Mouse (Mus musculus): ENCODE measurements around the gene Sumo3. TPM values are rescaled to one million over a fixed set of nuclear protein-coding genes. Genes with fewer than 3 reads are reported as not detected.
A peak's percentile ranks its signal among the peaks of the same experiment; 100 is the strongest.

Gene Sumo3
- polyA plus RNA-seq, 1 experiment from 2014 or later, result 111 TPM

GRCm38 (mm10) chr10:77667402-77667801 is 61.5 kb downstream of the Sumo3 start:
- 62% methylated on average over 4 of the region's 4 CpGs for WGBS (ENCODE audit: insufficient replicate concordance)
- DNase-seq (no peak), ATAC-seq (no peak)
- Histone ChIP-seq H3K9me3 (ENCODE audit: low read length) (no peaks in the 10 kb centered on the region), H3K36me3 (replicated peaks; ENCODE audit: insufficient read depth, low read length) (no peaks in the 10 kb centered on the region), H3K27me3 (ENCODE audit: insufficient read depth, low read length) (no peaks in the 10 kb centered on the region), H3K27ac (ENCODE audit: low read depth) (no peak overlapping the region), H3K4me3 (ENCODE audit: low read depth, low read length) (no peak overlapping the region), H3K4me2 (ENCODE audit: low read depth, low read length) (no peak overlapping the region), H3K9ac (replicated peaks) (no peak overlapping the region), H3K4me1 (ENCODE audit: insufficient read depth) (no peaks in the 10 kb centered on the region)
- TF ChIP-seq CTCF (IDR thresholded peaks at IDR 0.05; ENCODE audit: low read depth), result no peak
- no peak for TF ChIP-seq EP300 (IDR thresholded peaks at IDR 0.05; ENCODE audit: low read depth)

MicroRNAs encoded within 50 kb of the gene (microRNA counts, 519-probe panel; counts per million panel counts)
- microRNA mmu-miR-1930, result not detected

Small RNA genes within 50 kb of the gene (microRNA-seq; reads per million reads assigned to microRNA genes)
- 15.0 reads per million, percentile 23 among the genes with 10 or more reads in this experiment for gene Mir1930

Other genes with a start within 250 kb of the Sumo3 start
- gene Adarb1, start 187.8 kb upstream of the Sumo3 start, polyA plus RNA-seq (2015; fragmentation: Nextera tagmentation; extraction: Ambion mirVana), result 1.8 TPM in 2 replicates
- 14.8 and 15.5 TPM in 2 replicates for gene Fam207a, start 90.3 kb upstream of the Sumo3 start, polyA plus RNA-seq (2015; fragmentation: Nextera tagmentation; extraction: Ambion mirVana)
- gene Itgb2, start 75.8 kb upstream of the Sumo3 start, polyA plus RNA-seq (2015; fragmentation: Nextera tagmentation; extraction: Ambion mirVana), result 18.7 and 23.1 TPM in 2 replicates
- gene Pttg1ip, start 24.4 kb upstream of the Sumo3 start, polyA plus RNA-seq (2015; fragmentation: Nextera tagmentation; extraction: Ambion mirVana), result 126 and 129 TPM in 2 replicates
- gene Gm49325, start 100 bp downstream of the Sumo3 start, polyA plus RNA-seq (2015; fragmentation: Nextera tagmentation; extraction: Ambion mirVana), result 8.4 and 13.3 TPM in 2 replicates
- gene Ube2g2, start 16.2 kb downstream of the Sumo3 start, polyA plus RNA-seq (2015; fragmentation: Nextera tagmentation; extraction: Ambion mirVana), result 37.4 and 40.4 TPM in 2 replicates
- 0.06 TPM in 1 of 2 replicates, not detected in the other for gene Tspear, start 80.5 kb downstream of the Sumo3 start, polyA plus RNA-seq (2015; fragmentation: Nextera tagmentation; extraction: Ambion mirVana)
- gene Gm19402, start 84.7 kb downstream of the Sumo3 start, polyA plus RNA-seq (2015; fragmentation: Nextera tagmentation; extraction: Ambion mirVana), result not detected in 2 replicates
- not detected in 2 replicates for gene Gm9508, start 91.1 kb downstream of the Sumo3 start, polyA plus RNA-seq (2015; fragmentation: Nextera tagmentation; extraction: Ambion mirVana)
- not detected in 2 replicates for gene Gm10272, start 100.5 kb downstream of the Sumo3 start, polyA plus RNA-seq (2015; fragmentation: Nextera tagmentation; extraction: Ambion mirVana)
- not detected in 2 replicates for gene Gm10024, start 105.4 kb downstream of the Sumo3 start, polyA plus RNA-seq (2015; fragmentation: Nextera tagmentation; extraction: Ambion mirVana)
- not detected in 2 replicates for gene Gm10142, start 109.7 kb downstream of the Sumo3 start, polyA plus RNA-seq (2015; fragmentation: Nextera tagmentation; extraction: Ambion mirVana)
- gene Krtap12-1, start 114.5 kb downstream of the Sumo3 start, polyA plus RNA-seq (2015; fragmentation: Nextera tagmentation; extraction: Ambion mirVana), result not detected in 2 replicates
- gene Gm10100, start 120.4 kb downstream of the Sumo3 start, polyA plus RNA-seq (2015; fragmentation: Nextera tagmentation; extraction: Ambion mirVana), result not detected in 2 replicates
- not detected in 2 replicates for gene Gm18596, start 136.5 kb downstream of the Sumo3 start, polyA plus RNA-seq (2015; fragmentation: Nextera tagmentation; extraction: Ambion mirVana)
- gene Gm9736, start 145.3 kb downstream of the Sumo3 start, polyA plus RNA-seq (2015; fragmentation: Nextera tagmentation; extraction: Ambion mirVana), result not detected in 2 replicates
- gene Gm3233, start 153.6 kb downstream of the Sumo3 start, polyA plus RNA-seq (2015; fragmentation: Nextera tagmentation; extraction: Ambion mirVana), result not detected in 2 replicates
- not detected in 2 replicates for gene Gm3238, start 165.2 kb downstream of the Sumo3 start, polyA plus RNA-seq (2015; fragmentation: Nextera tagmentation; extraction: Ambion mirVana)
- not detected in 2 replicates for gene Gm7138, start 170.8 kb downstream of the Sumo3 start, polyA plus RNA-seq (2015; fragmentation: Nextera tagmentation; extraction: Ambion mirVana)
- not detected in 2 replicates for gene Gm3250, start 176.4 kb downstream of the Sumo3 start, polyA plus RNA-seq (2015; fragmentation: Nextera tagmentation; extraction: Ambion mirVana)
- gene Gm7137, start 182.1 kb downstream of the Sumo3 start, polyA plus RNA-seq (2015; fragmentation: Nextera tagmentation; extraction: Ambion mirVana), result not detected in 2 replicates
- gene Gm9639, start 189.0 kb downstream of the Sumo3 start, polyA plus RNA-seq (2015; fragmentation: Nextera tagmentation; extraction: Ambion mirVana), result not detected in 2 replicates
- gene Gm19668, start 193.0 kb downstream of the Sumo3 start, polyA plus RNA-seq (2015; fragmentation: Nextera tagmentation; extraction: Ambion mirVana), result not detected in 2 replicates
- gene Gm9507, start 205.7 kb downstream of the Sumo3 start, polyA plus RNA-seq (2015; fragmentation: Nextera tagmentation; extraction: Ambion mirVana), result not detected in 2 replicates
- gene Gm2696, start 208.6 kb downstream of the Sumo3 start, polyA plus RNA-seq (2015; fragmentation: Nextera tagmentation; extraction: Ambion mirVana), result not detected in 2 replicates
- not detected in 2 replicates for gene Krtap10-4, start 221.0 kb downstream of the Sumo3 start, polyA plus RNA-seq (2015; fragmentation: Nextera tagmentation; extraction: Ambion mirVana)
- gene Krtap10-10, start 229.8 kb downstream of the Sumo3 start, polyA plus RNA-seq (2015; fragmentation: Nextera tagmentation; extraction: Ambion mirVana), result not detected in 2 replicates
- gene Gm36176, start 240.7 kb downstream of the Sumo3 start, polyA plus RNA-seq (2015; fragmentation: Nextera tagmentation; extraction: Ambion mirVana), result not detected in 2 replicates
- not detected in 2 replicates for gene Gm10318, start 246.8 kb downstream of the Sumo3 start, polyA plus RNA-seq (2015; fragmentation: Nextera tagmentation; extraction: Ambion mirVana)